In the genomic region with DNA sequence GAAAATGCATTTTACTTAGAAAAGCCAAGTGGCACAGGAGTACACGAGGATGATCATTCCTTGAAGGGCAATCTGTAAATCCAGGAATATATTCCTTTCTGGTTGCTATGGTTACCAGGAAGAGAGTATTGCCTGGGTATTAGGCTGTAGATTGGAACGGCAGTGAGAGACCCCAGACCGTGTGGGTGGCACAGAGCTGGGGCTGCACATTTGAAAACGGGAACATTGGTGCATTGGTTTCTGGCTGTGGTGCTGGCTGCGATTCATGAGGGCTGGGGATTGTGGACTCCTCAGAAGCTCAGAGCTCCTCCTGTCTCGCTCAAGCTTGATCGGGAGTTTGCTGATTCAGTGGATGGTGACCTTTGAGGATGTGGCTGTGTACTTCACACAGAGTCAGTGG, we compare ENCODE assay signal across 39 mouse cellular contexts. TPM values are rescaled to one million over a fixed set of nuclear protein-coding genes. Genes with fewer than 3 reads are reported as not detected.
"Had no signal": no experiment of that assay in that cellular context is flagged by ENCODE, and none has a peak within 500 bp of the region (broad histone marks: within the 10 kb centered on the region; RNA-seq: fewer than 3 reads in every experiment).

No protein-coding gene starts in this region.

- H3K27ac ChIP-seq: heart, adult 2 months; heart, embryonic 10.5 days; heart, embryonic 13.5 days; heart, embryonic 15.5 days; hindbrain, embryonic 10.5 days; hindbrain, embryonic 12.5 days; hindbrain, embryonic 13.5 days; hindbrain, embryonic 14.5 days; hindbrain, embryonic 15.5 days; hindbrain, postnatal 0 days; intestine, embryonic 15.5 days; kidney, embryonic 15.5 days; kidney, postnatal 0 days had no signal

- H3K27me3 ChIP-seq: heart, embryonic 12.5 days; heart, embryonic 13.5 days; heart, embryonic 15.5 days; hindbrain, embryonic 15.5 days; intestine, embryonic 15.5 days; kidney, embryonic 15.5 days had no signal

- H3K9ac ChIP-seq: heart, embryonic 12.5 days; heart, embryonic 13.5 days; heart, embryonic 15.5 days; hindbrain, embryonic 12.5 days; hindbrain, embryonic 13.5 days; hindbrain, embryonic 14.5 days; hindbrain, embryonic 15.5 days; intestine, embryonic 15.5 days; kidney, embryonic 15.5 days had no signal

- H3K4me2 ChIP-seq: heart, embryonic 11.5 days; heart, embryonic 12.5 days; heart, embryonic 13.5 days; heart, embryonic 15.5 days; hindbrain, embryonic 12.5 days; hindbrain, embryonic 13.5 days; hindbrain, embryonic 14.5 days; hindbrain, embryonic 15.5 days; intestine, embryonic 15.5 days; kidney, embryonic 15.5 days had no signal

- ATAC-seq: hindbrain, embryonic 16.5 days; hindbrain, postnatal 0 days; inflammation-experienced regulatory T-cells, adult 6 months; intestine, embryonic 15.5 days; intestine, embryonic 16.5 days; intestine, postnatal 0 days had no signal

- H3K9me3 ChIP-seq: heart, embryonic 10.5 days; heart, embryonic 12.5 days; heart, embryonic 13.5 days; heart, embryonic 15.5 days; hindbrain, embryonic 10.5 days; hindbrain, embryonic 12.5 days; hindbrain, embryonic 13.5 days; hindbrain, embryonic 15.5 days; intestine, embryonic 15.5 days; kidney, embryonic 15.5 days had no signal

- H3K4me3 ChIP-seq: heart, adult 2 months; heart, embryonic 10.5 days; heart, embryonic 12.5 days; heart, embryonic 13.5 days; heart, embryonic 15.5 days; hindbrain, embryonic 10.5 days; hindbrain, embryonic 12.5 days; hindbrain, embryonic 13.5 days; hindbrain, embryonic 15.5 days; intestine, embryonic 15.5 days; kidney, embryonic 15.5 days had no signal

- DNase-seq: heart, adult 18-20 months; heart, adult 2 months; heart, postnatal 10 days; heart, postnatal 14 days; heart, postnatal 36 days; heart, postnatal 4 days; kidney, adult 11 months; kidney, adult 18-20 months; kidney, adult 2 months; kidney, adult 8-10 months; kidney, adult 9 months; kidney, postnatal 10 days; kidney, postnatal 14 days; kidney, postnatal 25 days; kidney, postnatal 36 days; kidney, postnatal 4 days had no signal

RNA-seq across cellular contexts. Expression of a gene that starts 40.2 kb away (rescaled TPM):
- total RNA-seq: heart, adult 18-20 months; heart, adult 8-10 months; heart, postnatal 10 days; heart, postnatal 25 days; heart, postnatal 36 days; hematopoietic stem cell, adult 5-6 weeks had no signal
- polyA plus RNA-seq: heart, embryonic 14.5 days; heart, postnatal 0 days had no signal
